Mouse (Mus musculus) kidney, embryonic 14.5 days (tissue): ENCODE results near the gene Ncam1. TPM values are rescaled to one million over a fixed set of nuclear protein-coding genes. Genes with fewer than 3 reads are reported as not detected.

Experiments used
- ATAC-seq: fragments of 200-750 bp; cut with Nextera tagmentation; 2 replicates; pipeline ENCODE4 v1.8.0; 2017; ENCODE audit warnings: moderate number of reproducible peaks, mild to moderate bottlenecking, moderate TSS enrichment, moderate library complexity; ENCODE audit not compliant: low FRiP score, low TSS enrichment
- H3K27ac ChIP-seq: fragments of 300-500 bp; sonication (generic); 2 replicates; pipeline ENCODE4 v1.5.1; 2014; ENCODE audit warnings: low read depth, mild to moderate bottlenecking, low read length, moderate library complexity, mixed read lengths
- H3K27me3 ChIP-seq: fragments of 300-500 bp; sonication (generic); 2 replicates; pipeline ENCODE4 v1.6.1; 2014; ENCODE audit warnings: mild to moderate bottlenecking, low read length; ENCODE audit not compliant: control insufficient read depth, insufficient read depth
- H3K36me3 ChIP-seq: fragments of 300-500 bp; sonication (generic); 2 replicates; pipeline ENCODE4 v1.6.1; 2014; ENCODE audit warnings: low read length, mixed read lengths; ENCODE audit not compliant: control insufficient read depth, insufficient read depth
- H3K4me1 ChIP-seq: fragments of 300-500 bp; sonication (generic); 2 replicates; pipeline ENCODE4 v1.6.1; 2014; ENCODE audit warnings: low read length, mixed read lengths; ENCODE audit not compliant: control insufficient read depth, insufficient read depth
- H3K4me2 ChIP-seq: fragments of 300-500 bp; sonication (generic); replicated peaks from 2 replicates; pipeline ENCODE4 v1.6.1; 2014; ENCODE audit warnings: low read depth, mild to moderate bottlenecking, low read length
- H3K4me3 ChIP-seq: fragments of 300-500 bp; sonication (generic); 2 replicates; pipeline ENCODE4 v1.5.1; 2014; ENCODE audit warnings: mild to moderate bottlenecking, low read length
- H3K9ac ChIP-seq: fragments of 300-500 bp; sonication (generic); 2 replicates; pipeline ENCODE4 v1.6.1; 2014; ENCODE audit warnings: low read depth, mild to moderate bottlenecking, low read length, moderate library complexity
- H3K9me3 ChIP-seq: fragments of 300-500 bp; sonication (generic); 2 replicates; pipeline ENCODE4 v1.6.1; 2016; ENCODE audit warnings: low read length; ENCODE audit not compliant: control insufficient read depth
- WGBS: fragments of 180-500 bp; shearing (Covaris S2); extraction: QIAGEN DNeasy Blood & Tissue Kit; methylation state at CpG from one replicate; pipeline ENCODE4 v1.1.7; 2014; 5-methylcytosine and 5-hydroxymethylcytosine counted together
- polyA plus RNA-seq: library from polyadenylated mRNA; unstranded; fragments of >200 nt; fragmentation: Nextera tagmentation; extraction: Ambion mirVana; gene quantifications from 2 replicates; pipeline ENCODE4 v1.2.1, GENCODE M21; 2014

Gene Ncam1
- polyA plus RNA-seq, 1 experiment from 2014 or later = 126 TPM

DNA sequence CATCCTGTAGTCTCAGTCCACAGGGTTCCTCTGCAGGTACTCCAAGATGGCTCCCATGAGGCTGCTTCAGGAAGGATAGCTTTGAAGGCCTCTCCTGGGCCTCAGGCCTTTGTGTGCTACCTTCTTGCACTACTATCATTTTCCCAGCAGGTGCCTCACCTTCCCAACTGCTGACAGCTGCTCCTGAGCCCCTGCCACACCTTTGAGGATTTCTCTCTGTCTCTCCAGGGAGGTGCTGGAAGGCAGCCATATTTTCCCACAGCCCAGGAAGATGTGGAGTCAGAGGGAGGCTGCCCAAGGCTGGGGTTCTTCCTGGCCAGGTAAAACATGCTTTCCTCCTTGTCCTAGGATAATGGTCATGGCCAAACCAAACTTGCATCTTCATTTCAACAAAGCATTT is 83.6 kb downstream of the Ncam1 start:
- no peaks in the 10 kb centered on the region for H3K4me1 ChIP-seq
- no peak overlapping the region for H3K4me2 ChIP-seq
- no peak overlapping the region for H3K27ac ChIP-seq
- no peak overlapping the region for H3K4me3 ChIP-seq
- no peaks in the 10 kb centered on the region for H3K9me3 ChIP-seq
- H3K36me3 ChIP-seq = no peaks in the 10 kb centered on the region
- no peak for ATAC-seq
- H3K27me3 ChIP-seq = no peaks in the 10 kb centered on the region
- H3K9ac ChIP-seq = no peak overlapping the region

DNA sequence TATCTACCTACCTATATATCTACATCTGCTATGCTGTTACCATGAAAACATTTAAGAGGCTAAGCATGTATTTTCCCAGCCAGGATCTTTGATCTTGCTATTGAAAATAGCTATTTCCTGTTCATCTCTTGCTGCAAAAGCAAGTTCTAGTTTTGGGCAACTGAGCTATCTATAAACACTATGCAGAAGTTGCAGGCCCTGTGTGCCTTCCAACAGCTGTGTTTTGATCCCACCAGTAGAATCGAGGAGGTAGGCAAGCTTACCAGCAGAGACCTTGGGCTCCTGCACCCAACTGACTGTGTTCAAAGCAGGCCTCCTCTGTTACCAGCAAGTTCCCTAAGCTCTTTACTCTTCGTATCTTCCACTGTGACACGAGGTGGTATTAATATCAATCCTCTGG is 84.6 kb downstream of the Ncam1 start:
- no peak for ATAC-seq
- Histone ChIP-seq H3K36me3 (no peaks in the 10 kb centered on the region), H3K9ac (no peak overlapping the region), H3K4me1 (no peaks in the 10 kb centered on the region), H3K9me3 (no peaks in the 10 kb centered on the region), H3K4me2 (no peak overlapping the region), H3K27me3 (no peaks in the 10 kb centered on the region), H3K4me3 (no peak overlapping the region), H3K27ac (no peak overlapping the region)
- WGBS = 88% methylated on average over 3 of the region's 3 CpGs

DNA sequence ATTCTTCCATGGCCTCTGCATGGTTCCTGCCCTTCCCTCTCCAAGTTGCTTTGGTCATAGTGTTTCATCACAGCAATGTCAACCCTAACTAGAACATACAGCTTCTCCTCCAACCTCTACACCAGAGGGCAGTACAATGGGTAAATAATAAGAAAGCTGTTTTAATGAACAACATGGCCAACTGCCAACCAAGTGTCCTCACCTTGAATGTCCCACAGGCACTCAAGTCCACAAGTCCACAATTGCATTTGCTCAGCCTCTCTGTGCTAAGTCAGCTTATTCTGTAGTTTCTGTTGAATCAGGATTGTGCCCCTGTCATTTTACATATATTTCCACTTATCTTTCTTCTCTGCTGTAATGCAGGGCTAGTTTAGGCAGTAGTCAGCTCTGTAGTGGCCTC is 91.1 kb downstream of the Ncam1 start:
- no peak overlapping the region for H3K27ac ChIP-seq
- 0 out of 2 replicates have a peak, but pooled peaks cover 3% of the 10 kb centered on the region for H3K36me3 ChIP-seq
- H3K27me3 ChIP-seq = no peaks in the 10 kb centered on the region
- no peak for ATAC-seq
- H3K4me1 ChIP-seq = no peaks in the 10 kb centered on the region
- no peak overlapping the region for H3K9ac ChIP-seq
- H3K4me2 ChIP-seq = no peak overlapping the region
- H3K4me3 ChIP-seq = no peak overlapping the region
- no peaks in the 10 kb centered on the region for H3K9me3 ChIP-seq

DNA sequence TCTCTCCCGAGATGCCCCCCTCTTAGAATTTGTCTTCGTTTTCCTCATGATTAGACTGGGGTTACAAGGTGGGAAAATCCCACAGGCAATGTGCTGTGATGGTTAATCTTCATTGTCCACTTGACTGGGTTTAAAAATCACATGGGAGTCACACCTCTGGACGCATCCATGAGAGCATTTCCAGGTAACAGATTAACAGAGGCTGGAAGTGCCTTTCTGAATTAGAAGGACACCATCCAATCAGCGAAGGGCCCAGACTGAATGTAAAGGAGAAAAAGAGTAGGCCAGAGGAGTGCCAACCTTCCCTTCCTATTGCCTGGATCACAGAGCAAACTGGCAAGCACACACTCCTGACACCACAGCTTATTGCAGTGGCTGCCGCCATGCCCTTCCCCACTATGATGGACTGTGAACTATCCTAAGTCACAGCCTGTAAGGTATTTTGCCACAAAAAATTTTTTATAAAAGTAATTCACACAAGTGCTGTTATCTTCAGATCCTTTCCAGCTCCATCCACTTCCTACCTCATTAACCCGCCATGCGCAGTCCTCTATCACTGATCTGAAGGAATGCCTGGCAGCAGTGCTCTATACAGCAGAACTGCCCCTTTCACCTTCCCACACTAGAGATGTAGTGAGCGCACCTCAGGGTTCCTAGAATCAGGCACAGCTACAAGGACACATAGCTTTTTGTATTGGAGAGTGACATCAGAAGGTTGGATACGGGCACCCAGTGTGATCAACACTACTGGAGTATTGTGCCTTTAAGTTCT is 94.3 kb downstream of the Ncam1 start:
- Histone ChIP-seq H3K4me2 (no peak overlapping the region), H3K4me1 (no peaks in the 10 kb centered on the region), H3K27me3 (no peaks in the 10 kb centered on the region), H3K27ac (no peak overlapping the region; the same call in 1 of the 2 replicates), H3K9ac (no peak overlapping the region), H3K4me3 (no peak overlapping the region), H3K9me3 (no peaks in the 10 kb centered on the region), H3K36me3 (0 out of 2 replicates have a peak, but pooled peaks cover 3% of the 10 kb centered on the region)
- WGBS = 73% methylated on average over 9 of the region's 9 CpGs
- peak; percentile 64; the same call in 1 of the 2 replicates for ATAC-seq

DNA sequence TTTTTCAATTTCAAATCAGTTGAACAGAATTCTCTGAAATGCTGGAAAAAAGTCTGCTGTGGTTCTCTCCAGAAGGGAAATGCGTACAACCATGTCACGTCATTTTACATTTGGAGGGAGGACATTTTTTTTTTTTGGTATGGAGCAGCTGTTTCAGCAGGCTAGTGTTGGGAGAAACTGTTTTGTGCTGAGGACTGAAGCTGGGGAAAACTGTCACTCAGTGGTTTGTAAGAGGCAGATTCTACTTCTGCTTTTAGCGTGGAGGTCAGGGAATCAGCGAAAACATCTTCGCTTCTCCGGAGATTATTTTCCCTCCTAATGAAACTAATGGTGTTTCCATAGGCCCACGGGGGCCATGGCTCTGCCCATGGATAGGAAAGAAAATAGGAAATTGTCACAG is 103.4 kb downstream of the Ncam1 start:
- Histone ChIP-seq H3K36me3 (no peaks in the 10 kb centered on the region), H3K4me1 (no peaks in the 10 kb centered on the region), H3K4me3 (no peak overlapping the region), H3K27me3 (no peaks in the 10 kb centered on the region), H3K9me3 (no peaks in the 10 kb centered on the region), H3K27ac (no peak overlapping the region), H3K4me2 (no peak overlapping the region), H3K9ac (no peak overlapping the region)
- 82% methylated on average over 7 of the region's 7 CpGs for WGBS
- no peak for ATAC-seq

DNA sequence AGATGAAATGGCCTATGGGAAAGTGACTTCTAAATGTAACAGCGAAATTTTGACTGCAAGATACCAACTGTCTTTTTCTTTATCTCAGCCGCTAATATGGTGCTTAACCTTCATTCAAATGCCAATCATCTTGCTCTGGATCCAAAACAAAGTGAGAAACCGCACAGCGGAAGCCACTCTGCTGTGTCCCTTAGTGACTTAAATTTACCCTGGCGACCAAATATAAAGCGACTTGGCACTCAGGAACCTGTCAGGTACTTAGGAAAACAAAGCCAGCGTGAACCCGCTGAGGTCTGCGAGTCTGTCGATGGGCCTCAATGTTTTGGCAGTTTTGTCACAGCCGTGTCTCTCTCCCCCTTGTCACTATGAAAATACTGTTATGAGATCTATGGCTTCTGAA is 105.9 kb downstream of the Ncam1 start:
- no peaks in the 10 kb centered on the region for H3K4me1 ChIP-seq
- no peak overlapping the region for H3K4me3 ChIP-seq
- H3K9ac ChIP-seq = no peak overlapping the region
- no peak overlapping the region for H3K27ac ChIP-seq
- no peaks in the 10 kb centered on the region for H3K9me3 ChIP-seq
- H3K4me2 ChIP-seq = no peak overlapping the region
- no peaks in the 10 kb centered on the region for H3K36me3 ChIP-seq
- ATAC-seq = no peak
- H3K27me3 ChIP-seq = no peaks in the 10 kb centered on the region
- 86% methylated on average over 11 of the region's 11 CpGs for WGBS

DNA sequence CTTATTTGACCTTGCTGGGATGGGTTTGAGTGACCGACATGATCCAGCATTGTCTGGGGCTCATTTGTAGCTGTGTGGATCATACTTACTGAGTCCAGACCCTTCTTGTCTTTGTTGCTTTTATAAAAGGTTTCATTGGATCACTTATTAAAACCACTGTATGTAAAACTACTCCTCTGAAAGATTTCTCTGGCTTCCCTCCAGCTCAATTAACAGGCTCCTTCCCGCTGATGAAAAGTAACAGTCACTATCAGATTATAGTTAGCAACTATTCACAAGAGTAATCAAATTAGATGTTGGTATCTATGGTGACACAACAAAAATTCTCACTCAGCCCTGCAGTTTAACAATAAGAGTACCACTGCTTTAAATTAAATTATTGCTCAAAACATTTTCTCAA is 107.4 kb downstream of the Ncam1 start:
- Histone ChIP-seq H3K27me3 (no peaks in the 10 kb centered on the region), H3K36me3 (no peaks in the 10 kb centered on the region), H3K9ac (no peak overlapping the region), H3K27ac (no peak overlapping the region), H3K4me2 (no peak overlapping the region), H3K4me3 (no peak overlapping the region), H3K9me3 (no peaks in the 10 kb centered on the region), H3K4me1 (no peaks in the 10 kb centered on the region)
- 82% methylated on average over 2 of the region's 2 CpGs for WGBS
- no peak for ATAC-seq

DNA sequence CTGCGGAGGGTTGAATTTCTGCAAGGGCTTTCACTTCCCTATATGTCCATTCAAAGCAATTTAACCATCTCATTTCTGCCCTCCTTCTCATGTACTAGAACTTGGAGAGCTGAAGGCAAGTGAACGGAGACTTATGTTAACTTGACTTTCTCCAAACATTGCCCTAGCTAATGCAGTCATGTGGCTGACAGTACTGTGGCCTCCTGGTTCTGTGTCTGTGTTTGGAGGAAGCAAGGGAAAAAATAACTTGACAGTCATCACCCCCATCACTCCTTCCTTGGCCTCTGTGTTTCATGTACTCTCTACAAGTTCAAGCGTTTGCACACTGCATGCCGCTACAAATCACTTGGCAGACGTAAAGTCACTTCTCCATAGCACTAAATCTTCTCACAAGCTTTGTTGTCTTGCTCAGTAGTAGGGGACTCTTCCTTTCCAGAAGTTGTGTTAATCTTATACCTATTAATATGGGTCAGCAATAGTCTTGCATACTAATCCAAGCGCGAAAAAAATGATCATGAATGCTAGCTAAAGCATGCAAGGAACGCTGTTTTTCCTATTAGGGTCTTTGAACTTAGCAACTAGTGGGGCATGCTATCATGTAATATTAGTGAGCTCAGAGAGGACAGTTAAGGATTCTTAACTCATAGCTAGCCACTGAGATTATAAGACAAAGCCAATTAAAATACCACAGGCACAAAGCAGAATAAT is 115.0 kb downstream of the Ncam1 start:
- H3K27ac ChIP-seq = no peak overlapping the region
- H3K4me1 ChIP-seq = 0 out of 2 replicates have a peak, but pooled peaks cover 11% of the 10 kb centered on the region
- 51% methylated on average over 8 of the region's 8 CpGs for WGBS
- no peak overlapping the region for H3K4me2 ChIP-seq
- H3K27me3 ChIP-seq = no peaks in the 10 kb centered on the region
- no peaks in the 10 kb centered on the region for H3K9me3 ChIP-seq
- H3K4me3 ChIP-seq = no peak overlapping the region
- H3K36me3 ChIP-seq = no peaks in the 10 kb centered on the region
- no peak for ATAC-seq
- no peak overlapping the region for H3K9ac ChIP-seq

DNA sequence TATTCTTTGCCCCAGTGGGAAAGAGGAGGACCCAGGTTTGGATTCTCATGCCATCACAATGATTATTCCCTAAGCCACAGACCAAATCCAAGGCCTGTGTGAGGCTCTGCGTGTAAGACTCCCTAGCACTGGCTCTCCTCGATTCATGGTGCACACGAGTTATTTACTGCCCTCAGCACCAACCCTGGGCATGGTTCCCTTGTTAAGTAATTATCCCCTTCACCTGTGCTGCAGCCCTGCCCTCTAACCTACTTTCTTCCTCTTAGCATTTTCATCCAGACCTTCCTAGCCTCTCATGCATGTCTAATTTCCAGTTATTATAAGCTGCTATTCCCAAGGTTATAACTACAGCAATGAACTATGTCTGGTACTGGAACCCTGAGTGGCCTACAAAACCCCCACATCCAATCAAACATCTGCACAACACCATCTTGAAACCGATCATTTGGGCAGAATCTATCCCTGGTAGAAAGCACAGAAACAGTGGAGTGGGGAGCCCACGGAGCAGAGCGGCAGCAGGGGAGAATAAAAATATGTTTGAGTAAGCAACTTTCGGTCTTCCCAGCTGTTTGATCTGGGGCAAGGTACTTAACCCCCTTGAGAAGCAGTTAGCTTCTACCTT is 116.8 kb downstream of the Ncam1 start:
- H3K9ac ChIP-seq = no peak overlapping the region
- no peaks in the 10 kb centered on the region for H3K36me3 ChIP-seq
- peak overlapping the region; percentile 37; the same call in 1 of the 2 replicates for H3K27ac ChIP-seq
- no peaks in the 10 kb centered on the region for H3K27me3 ChIP-seq
- 55% methylated on average over 7 of the region's 7 CpGs for WGBS
- H3K4me1 ChIP-seq = 0 out of 2 replicates have a peak, but pooled peaks cover 11% of the 10 kb centered on the region
- H3K4me3 ChIP-seq = no peak overlapping the region
- H3K9me3 ChIP-seq = no peaks in the 10 kb centered on the region
- no peak for ATAC-seq
- H3K4me2 ChIP-seq = no peak overlapping the region
